Mouse (Mus musculus) E14TG2a.4 (cell line): ENCODE data around the gene Odf3l2.
A peak's percentile ranks its signal among the peaks of the same experiment; 100 is the strongest.

Source experiments
- H3K27me3 ChIP-seq: 2 replicates; pipeline ENCODE4 v1.6.1; 2014; ENCODE audit warnings: low read length, control low read depth; ENCODE audit not compliant: insufficient read depth
- H3K36me3 ChIP-seq: 2 replicates; pipeline ENCODE4 v1.6.1; 2014; ENCODE audit warnings: low read length, control low read depth; ENCODE audit not compliant: insufficient read depth
- H3K4me1 ChIP-seq: replicated peaks from 2 replicates; pipeline ENCODE4 v1.6.1; 2014; ENCODE audit warnings: low read depth, low read length, control low read depth
- H3K4me3 ChIP-seq: replicated peaks from 2 replicates; pipeline ENCODE4 v1.5.1; 2014; ENCODE audit warnings: mild to moderate bottlenecking, low read length
- H3K9me3 ChIP-seq: 2 replicates; pipeline ENCODE4 v1.6.1; 2014; ENCODE audit warnings: low read length, control low read depth
- CTCF ChIP-seq: conservative IDR thresholded peaks from 2 replicates; pipeline ENCODE4 v1.5.1; 2014; ENCODE audit warnings: low read length
- NANOG ChIP-seq: IDR thresholded peaks from 2 replicates; pipeline ENCODE4 v1.6.1; 2014; ENCODE audit warnings: borderline replicate concordance, low read length, mixed read lengths
- POU5F1 ChIP-seq: IDR thresholded peaks from 2 replicates; pipeline ENCODE4 v1.6.1; 2014; ENCODE audit warnings: low read length, borderline replicate concordance

Gene Odf3l2

GRCm38 (mm10) chr10:79609276-79609675, 36.3 kb downstream of the Odf3l2 start:
- H3K27me3 ChIP-seq = peaks cover 48% of the 10 kb centered on the region
- no peak overlapping the region for H3K4me3 ChIP-seq
- H3K4me1 ChIP-seq = peaks cover 42% of the 10 kb centered on the region
- no peak for TF ChIP-seq CTCF
- no peak for TF ChIP-seq NANOG
- TF ChIP-seq POU5F1 = no peak
- H3K36me3 ChIP-seq = no peaks in the 10 kb centered on the region
- no peaks in the 10 kb centered on the region for H3K9me3 ChIP-seq

- Histone ChIP-seq H3K36me3 (no peaks in the 10 kb centered on the region), H3K4me3 (no peak overlapping the region), H3K27me3 (peaks cover 40% of the 10 kb centered on the region)
Observed at GRCm38 (mm10) chr10:79607892-79608291, 37.6 kb downstream of the Odf3l2 start.

DNA sequence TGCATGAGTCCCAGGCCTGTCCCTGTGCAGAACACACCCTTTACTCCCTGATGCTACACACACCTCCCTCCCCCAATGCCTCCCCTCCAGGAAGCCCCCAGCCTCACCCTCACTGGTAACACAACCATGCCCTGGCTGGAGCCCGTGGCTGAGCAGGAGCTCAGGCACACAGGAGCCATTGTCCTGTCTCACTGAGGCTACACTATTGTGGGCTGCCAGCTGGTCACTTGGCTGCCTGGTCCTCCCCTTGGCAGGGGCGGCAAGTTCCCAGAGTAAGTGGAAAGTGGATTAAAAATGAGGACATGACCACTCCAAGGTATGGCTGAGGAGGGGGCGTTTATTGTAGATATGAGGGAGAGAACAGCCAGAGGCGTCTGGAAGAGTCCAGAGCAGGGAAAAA, 39.0 kb downstream of the Odf3l2 start:
- H3K36me3 ChIP-seq = no peaks in the 10 kb centered on the region
- H3K4me1 ChIP-seq = peaks cover 20% of the 10 kb centered on the region
- no peak overlapping the region for H3K4me3 ChIP-seq
- peaks cover 27% of the 10 kb centered on the region for H3K27me3 ChIP-seq
- no peak for TF ChIP-seq NANOG
- no peak for TF ChIP-seq CTCF
- TF ChIP-seq POU5F1 = no peak
- H3K9me3 ChIP-seq = no peaks in the 10 kb centered on the region

More at GRCm38 (mm10) chr10:79607892-79608291, 37.6 kb downstream of the Odf3l2 start:
- no peaks in the 10 kb centered on the region for H3K9me3 ChIP-seq
- no peak for TF ChIP-seq NANOG
- no peak for TF ChIP-seq POU5F1
- TF ChIP-seq CTCF = no peak
- H3K4me1 ChIP-seq = peaks cover 33% of the 10 kb centered on the region

DNA sequence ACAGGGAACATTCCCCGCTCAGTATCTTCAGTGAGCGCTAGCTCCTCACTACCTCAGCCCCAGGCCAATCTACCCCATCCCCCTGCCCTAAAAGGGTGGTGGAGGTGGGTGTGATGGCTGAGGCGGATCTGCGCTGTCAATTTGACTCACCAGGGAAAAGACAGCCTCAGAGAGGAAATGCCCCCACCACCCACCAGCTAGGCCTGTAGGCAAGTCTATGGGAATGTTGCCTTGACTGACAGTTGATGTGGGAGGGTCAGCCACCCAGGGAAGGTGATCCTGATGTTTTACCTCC, 47.7 kb downstream of the Odf3l2 start:
- Histone ChIP-seq H3K4me1 (peaks cover 5% of the 10 kb centered on the region), H3K4me3 (no peak overlapping the region), H3K9me3 (no peaks in the 10 kb centered on the region), H3K36me3 (no peaks in the 10 kb centered on the region), H3K27me3 (peaks cover 45% of the 10 kb centered on the region)
- TF ChIP-seq NANOG (no peak), CTCF (no peak), POU5F1 (no peak)

DNA sequence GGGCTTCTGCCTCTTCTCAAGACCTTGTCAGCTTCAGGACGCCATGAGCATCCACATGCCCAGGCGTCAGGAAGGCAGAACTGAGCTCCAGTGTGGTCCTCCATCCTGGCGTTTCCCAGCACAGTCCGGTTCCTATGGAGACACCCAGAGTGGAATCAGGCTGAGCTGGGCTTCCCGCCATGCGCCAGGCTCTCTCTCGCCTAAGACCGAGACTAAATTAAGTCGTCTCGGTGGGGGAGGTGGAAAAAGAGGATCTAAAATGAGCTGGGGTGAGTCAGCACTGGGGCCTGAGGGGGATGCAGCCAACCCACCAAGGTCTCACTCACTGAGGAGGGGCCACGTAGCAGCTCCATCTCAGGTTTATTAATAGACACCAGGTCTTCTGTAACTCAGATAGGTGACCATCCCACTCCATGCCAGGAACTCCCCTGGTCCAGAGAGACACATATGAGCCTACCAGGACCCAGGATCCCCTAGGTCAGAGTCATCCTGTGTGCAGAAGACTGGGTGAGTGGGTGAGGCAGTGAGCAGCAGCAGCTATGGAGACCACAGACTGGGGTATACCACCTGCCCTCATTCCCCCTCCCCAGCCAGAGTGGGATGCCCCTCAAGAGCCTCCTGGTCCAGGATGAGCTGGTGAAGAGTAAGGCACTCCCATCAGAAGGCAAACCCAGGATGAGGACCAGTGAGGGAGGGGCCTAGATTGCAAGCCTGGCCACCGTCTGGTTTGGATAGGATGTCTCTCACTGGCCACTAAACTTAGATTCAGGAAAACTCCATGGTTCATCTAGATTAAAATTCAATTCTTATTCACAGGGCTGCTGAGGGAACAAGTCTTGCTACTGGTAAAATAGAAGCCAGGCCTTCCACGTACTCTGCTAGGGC, 48.2 kb downstream of the Odf3l2 start:
- H3K36me3 ChIP-seq = no peaks in the 10 kb centered on the region
- H3K9me3 ChIP-seq = no peaks in the 10 kb centered on the region
- peaks cover 48% of the 10 kb centered on the region for H3K27me3 ChIP-seq
- no peak for TF ChIP-seq NANOG
- TF ChIP-seq CTCF = no peak
- no peak for TF ChIP-seq POU5F1
- H3K4me1 ChIP-seq = peaks cover 5% of the 10 kb centered on the region
- no peak overlapping the region for H3K4me3 ChIP-seq

- Histone ChIP-seq H3K27me3 (peaks cover 51% of the 10 kb centered on the region), H3K36me3 (no peaks in the 10 kb centered on the region), H3K4me1 (peaks cover 5% of the 10 kb centered on the region), H3K4me3 (no peak overlapping the region), H3K9me3 (no peaks in the 10 kb centered on the region)
- TF ChIP-seq CTCF (no peak), POU5F1 (no peak), NANOG (no peak)
Observed at GRCm38 (mm10) chr10:79595590-79595929, 50.0 kb downstream of the Odf3l2 start.

GRCm38 (mm10) chr10:79594872-79595589, 50.5 kb downstream of the Odf3l2 start:
- no peaks in the 10 kb centered on the region for H3K36me3 ChIP-seq

GRCm38 (mm10) chr10:79594111-79594510, 51.4 kb downstream of the Odf3l2 start:
- H3K27me3 ChIP-seq = peaks cover 47% of the 10 kb centered on the region
- peaks cover 5% of the 10 kb centered on the region for H3K4me1 ChIP-seq
- H3K4me3 ChIP-seq = no peak overlapping the region
- no peak for TF ChIP-seq POU5F1
- no peak for TF ChIP-seq CTCF
- TF ChIP-seq NANOG = no peak
- no peaks in the 10 kb centered on the region for H3K36me3 ChIP-seq
- H3K9me3 ChIP-seq = no peaks in the 10 kb centered on the region

More at GRCm38 (mm10) chr10:79594872-79595589, 50.5 kb downstream of the Odf3l2 start:
- H3K4me1 ChIP-seq = peaks cover 5% of the 10 kb centered on the region
- no peaks in the 10 kb centered on the region for H3K9me3 ChIP-seq
- no peak overlapping the region for H3K4me3 ChIP-seq
- TF ChIP-seq CTCF (peak; percentile 77), NANOG (no peak), POU5F1 (no peak)
- peaks cover 48% of the 10 kb centered on the region for H3K27me3 ChIP-seq

DNA sequence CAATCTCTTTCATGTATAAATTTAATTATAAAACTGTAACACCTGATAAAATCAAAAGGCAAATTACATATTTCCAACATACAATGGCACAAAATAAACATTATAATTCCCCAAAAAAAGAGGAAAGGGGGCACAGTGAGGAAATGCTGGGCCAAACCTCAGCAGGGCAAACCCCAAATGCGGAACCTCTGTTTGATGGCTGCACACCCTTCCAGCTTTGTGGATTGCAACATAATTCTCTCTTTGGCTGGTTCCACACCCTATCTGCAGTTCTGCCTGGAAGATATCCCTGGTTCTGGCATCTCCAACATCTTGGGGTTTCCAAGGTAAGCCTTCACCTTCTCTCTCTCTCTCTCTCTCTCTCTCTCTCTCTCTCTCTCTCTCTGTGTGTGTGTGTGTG, 54.8 kb downstream of the Odf3l2 start:
- peaks cover 11% of the 10 kb centered on the region for H3K4me1 ChIP-seq
- H3K9me3 ChIP-seq = no peaks in the 10 kb centered on the region
- TF ChIP-seq POU5F1 (no peak), NANOG (no peak), CTCF (no peak)
- H3K4me3 ChIP-seq = no peak overlapping the region
- peaks cover 53% of the 10 kb centered on the region for H3K27me3 ChIP-seq
- H3K36me3 ChIP-seq = no peaks in the 10 kb centered on the region
